Mouse (Mus musculus): Measurements from ENCODE around the gene Adcy9.
"Not testable (repeated sequence)": the region's sequence is repeated elsewhere in the genome, so short reads cannot be mapped to it uniquely, and the experiment has no call there.

Adcy9 gene

DNA sequence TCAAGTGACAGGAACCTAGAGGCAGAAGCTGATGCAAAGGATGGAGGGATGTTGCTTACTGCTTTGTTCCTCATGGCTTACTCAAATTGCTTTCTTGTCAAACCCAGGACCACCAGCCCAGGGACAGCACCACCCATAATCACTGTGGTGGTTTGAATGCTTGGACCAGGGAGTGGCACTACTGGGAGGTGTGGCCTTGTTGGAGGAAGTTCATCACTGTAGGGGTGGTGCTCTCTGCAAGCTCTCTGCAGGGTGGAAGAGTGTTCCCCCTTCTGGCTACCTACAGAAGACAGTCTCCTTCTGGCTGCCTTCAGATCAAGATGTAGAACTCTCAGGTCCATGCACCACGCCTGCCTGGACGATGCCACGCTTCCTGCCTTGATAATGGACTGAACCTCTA is 148.0 kb downstream of the Adcy9 start:
- no peak for DNase-seq (ENCODE audit: low spot score)

DNA sequence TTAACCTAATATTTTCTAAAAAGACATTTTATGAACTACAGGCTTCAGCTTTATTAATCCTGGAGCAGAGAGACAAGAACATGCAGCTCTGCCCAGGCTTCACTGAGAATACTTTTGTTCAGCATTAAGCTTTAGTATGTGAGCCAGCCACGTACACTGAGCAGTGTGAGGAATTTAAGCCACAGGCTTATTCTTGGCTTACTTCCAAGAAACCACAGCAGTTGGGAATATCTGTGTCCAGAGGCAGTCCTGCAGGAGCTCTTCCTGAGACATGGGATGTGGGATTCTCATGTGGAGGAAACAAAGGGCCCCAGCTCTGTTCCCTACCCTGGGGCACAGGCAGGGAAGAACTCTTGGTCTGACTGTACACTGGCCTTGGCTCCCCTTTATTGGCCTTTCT is 149.4 kb downstream of the Adcy9 start:
- no peak for DNase-seq (ENCODE audit: low spot score)

DNA sequence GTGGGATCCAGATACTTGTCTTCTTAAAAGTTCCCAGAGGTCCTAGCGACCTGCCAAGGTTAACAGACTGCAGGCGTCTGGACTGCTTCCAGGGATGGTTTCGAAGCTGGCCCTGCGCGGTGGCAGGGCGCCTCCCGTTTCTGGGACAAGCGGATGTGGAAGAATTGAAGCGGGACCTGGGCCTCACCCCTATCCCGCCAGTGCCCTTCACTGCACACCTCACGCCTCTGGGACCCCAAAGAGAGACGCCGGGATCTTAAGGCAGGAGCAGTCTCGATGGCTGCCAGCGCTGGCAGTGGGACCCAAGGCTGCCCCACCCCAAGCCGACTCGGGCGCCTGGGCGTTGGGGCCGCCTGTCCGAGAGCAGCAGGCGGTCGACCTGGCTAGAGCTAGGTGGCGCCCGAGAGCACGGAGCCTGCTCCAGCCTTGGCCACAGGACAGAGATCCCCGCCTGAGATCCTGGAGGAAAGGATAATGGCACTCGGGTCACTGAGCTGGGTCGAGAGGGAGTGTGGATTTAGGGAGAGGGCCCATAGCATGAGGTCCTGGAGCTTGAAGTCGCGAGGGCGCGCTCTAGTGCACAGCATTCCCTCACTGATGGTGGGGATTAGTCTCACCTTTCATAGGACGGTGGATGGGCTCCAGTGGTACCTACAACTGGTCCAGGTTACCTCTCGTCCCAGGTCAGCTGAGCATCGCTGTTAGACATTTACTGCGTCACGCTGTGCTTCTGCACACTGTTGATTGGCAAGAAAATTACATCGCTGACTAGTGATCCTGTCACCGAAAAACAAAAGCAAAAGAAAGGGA is 152.2 kb downstream of the Adcy9 start:
- peak; percentile 83 for DNase-seq (ENCODE audit: low spot score)

DNA sequence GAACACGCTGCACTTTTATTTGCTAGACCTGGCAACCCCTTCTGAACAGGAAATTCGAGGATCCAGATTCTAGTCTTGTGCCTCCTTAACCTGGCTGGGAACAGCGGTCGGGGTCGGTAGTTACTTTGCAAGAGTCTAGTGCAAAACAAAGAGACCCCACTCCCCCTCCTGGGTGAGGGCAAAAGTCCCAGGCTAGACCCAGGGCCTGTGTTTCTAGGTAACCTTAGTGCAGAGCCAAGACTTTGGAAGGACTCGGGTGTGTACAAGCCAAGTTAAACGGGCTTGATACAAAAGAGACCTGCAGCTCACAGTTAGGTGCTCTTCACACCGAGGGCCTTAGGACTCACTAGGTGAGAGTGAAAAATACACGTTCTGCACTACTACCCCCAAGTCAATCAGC is 152.8 kb downstream of the Adcy9 start:
- DNase-seq (ENCODE audit: low spot score): no peak

DNA sequence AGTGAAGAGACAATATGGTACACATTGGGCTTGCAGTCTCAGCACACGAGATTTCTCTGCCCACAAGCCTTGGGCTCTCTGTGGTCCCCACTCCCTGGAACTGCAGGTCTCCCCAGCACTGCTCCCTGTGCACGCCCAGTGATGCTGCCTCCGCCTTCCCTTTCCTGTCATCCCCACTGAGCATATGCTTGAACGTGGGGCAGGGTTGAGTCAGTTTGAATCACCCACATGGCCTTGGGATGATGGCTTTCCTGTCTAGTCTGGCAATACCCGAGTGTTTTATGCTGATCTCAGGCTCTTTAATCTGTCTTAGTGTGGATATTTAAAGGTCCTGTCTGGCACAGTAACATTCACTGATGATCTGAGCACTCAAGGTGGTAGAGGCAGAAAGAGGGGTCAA is 154.9 kb downstream of the Adcy9 start:
- DNase-seq (ENCODE audit: low spot score): no peak

DNA sequence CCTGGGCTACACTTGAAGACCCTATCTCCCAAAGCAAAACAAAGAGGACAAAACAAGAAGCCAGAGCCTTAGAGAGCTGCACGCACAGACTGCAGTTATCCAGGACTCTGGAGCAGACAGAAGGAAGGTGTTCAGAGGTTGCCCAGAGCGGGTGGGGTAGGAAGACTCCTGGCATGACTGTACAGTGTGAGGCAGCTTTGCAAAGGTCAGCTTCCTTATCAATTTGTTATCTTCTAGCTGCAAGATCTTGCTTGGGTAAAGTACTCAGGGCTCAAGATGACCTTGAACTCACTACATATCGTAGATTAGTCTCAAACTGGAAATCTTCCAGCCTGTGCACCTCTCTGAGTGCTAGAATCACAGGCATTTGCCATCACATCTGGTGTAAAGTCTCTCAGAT is 156.8 kb downstream of the Adcy9 start:
- DNase-seq (ENCODE audit: low spot score): no peak

DNA sequence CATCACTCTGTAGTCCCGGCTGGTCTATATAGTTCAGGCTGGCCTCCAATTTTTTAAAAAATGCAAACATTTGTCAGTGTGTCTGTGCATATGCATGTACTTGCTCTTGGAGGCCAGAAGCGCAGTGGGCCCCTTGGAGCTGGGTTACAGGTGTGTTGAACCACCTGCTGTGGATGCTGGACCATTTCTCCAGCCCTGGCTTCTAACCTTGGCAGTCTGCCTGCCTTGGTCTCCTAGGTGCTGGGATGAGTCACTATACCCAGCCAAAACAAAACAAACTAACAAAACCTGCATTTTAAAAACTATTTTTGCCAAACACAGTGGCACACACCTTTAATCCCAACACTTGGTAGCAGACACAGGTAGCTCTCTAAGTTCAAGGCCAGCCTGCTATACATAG is 162.8 kb downstream of the Adcy9 start:
- no peak for DNase-seq (ENCODE audit: low spot score)

DNA sequence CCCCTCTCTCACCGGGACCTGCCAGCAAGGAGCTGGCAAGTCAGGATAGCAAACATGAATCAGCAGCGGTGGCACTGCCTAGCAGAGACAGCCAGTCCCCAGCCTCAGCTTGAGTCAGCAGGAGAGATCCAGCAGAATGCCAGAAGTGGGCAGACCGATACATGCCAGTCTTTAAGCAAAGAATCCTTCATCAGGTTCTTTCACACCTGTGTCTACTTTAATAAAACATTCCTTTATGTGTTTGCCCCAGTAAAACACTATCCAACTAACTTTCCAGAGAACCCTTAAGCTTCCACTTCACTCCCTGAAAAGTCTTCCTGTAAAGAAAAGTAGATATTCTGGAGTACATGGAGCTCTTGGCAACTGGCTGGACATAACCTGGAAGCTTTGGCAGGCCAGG is 171.5 kb downstream of the Adcy9 start:
- peak; percentile 36 for DNase-seq (ENCODE audit: low spot score)

DNA sequence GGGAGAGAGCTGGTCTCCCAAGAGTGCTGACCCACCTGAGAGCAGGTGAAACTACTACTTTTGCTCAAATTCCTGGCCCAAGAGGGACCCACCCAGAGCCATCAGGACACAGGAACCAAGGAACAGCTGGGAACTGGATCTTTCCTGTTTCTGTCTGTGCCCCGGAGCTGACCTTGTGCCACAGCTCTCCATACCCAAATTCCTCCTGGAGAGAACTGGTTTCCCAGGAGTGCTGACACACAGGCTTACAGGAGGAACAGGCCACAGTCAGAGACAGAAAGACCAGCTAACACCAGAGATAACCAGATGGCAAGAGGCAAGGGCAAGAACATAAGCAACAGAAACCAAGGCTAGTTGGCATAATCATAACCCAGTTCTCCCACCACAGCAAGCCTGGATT is 175.1 kb downstream of the Adcy9 start:
- DNase-seq (ENCODE audit: low spot score): not testable (repeated sequence)
